Mouse (Mus musculus) layer of hippocampus, adult 8-10 months (tissue): ENCODE results near the gene Tent5b. TPM values are rescaled to one million over a fixed set of nuclear protein-coding genes. Genes with fewer than 3 reads are reported as not detected.

ENCODE experiments used
- DNase-seq, 2 experiments: peaks; one replicate each; pipeline ENCODE4 v3.0.0; 2022; ENCODE audit warnings: low spot score in 2 of 2
- total RNA-seq, 4 experiments: library from RNA; stranded (reverse); gene quantifications; 2 replicates each; pipeline ENCODE4 v1.2.4; 2022

The Tent5b gene
- total RNA-seq, 4 experiments from 2014 or later, result 0.14 to 0.31 TPM; not detected in 2

- no peak for DNase-seq
Observed at GRCm38 (mm10) chr4:133469122-133469521, 10.8 kb upstream of the Tent5b start.

- DNase-seq, result no peak
Observed at GRCm38 (mm10) chr4:133471135-133471821, 8.7 kb upstream of the Tent5b start.

GRCm38 (mm10) chr4:133473833-133474232, 6.1 kb upstream of the Tent5b start:
- no peak for DNase-seq

GRCm38 (mm10) chr4:133480185-133480537, 229 bp downstream of the Tent5b start:
- DNase-seq, result no peak

- no peak for DNase-seq
Observed at GRCm38 (mm10) chr4:133480754-133481153, 822 bp downstream of the Tent5b start.

- DNase-seq, result no peak
Observed at GRCm38 (mm10) chr4:133481488-133481887, 1.6 kb downstream of the Tent5b start.

GRCm38 (mm10) chr4:133482479-133482878, 2.5 kb downstream of the Tent5b start:
- no peak for DNase-seq

- DNase-seq, result no peak
Observed at GRCm38 (mm10) chr4:133484266-133485025, 4.5 kb downstream of the Tent5b start.

- DNase-seq, result no peak
Observed at GRCm38 (mm10) chr4:133485691-133486425, 5.9 kb downstream of the Tent5b start.

- no peak for DNase-seq
Observed at GRCm38 (mm10) chr4:133486673-133487357, 6.9 kb downstream of the Tent5b start.

GRCm38 (mm10) chr4:133488619-133489392, 8.9 kb downstream of the Tent5b start:
- no peak for DNase-seq

- no peak for DNase-seq
Observed at GRCm38 (mm10) chr4:133489489-133490245, 9.7 kb downstream of the Tent5b start.

- DNase-seq, result no peak
Observed at GRCm38 (mm10) chr4:133491800-133492199, 11.9 kb downstream of the Tent5b start.

- DNase-seq, result no peak
Observed at GRCm38 (mm10) chr4:133493895-133494294, 14.0 kb downstream of the Tent5b start.

GRCm38 (mm10) chr4:133494432-133494831, 14.5 kb downstream of the Tent5b start:
- peak; percentile 69 to 83 for DNase-seq

GRCm38 (mm10) chr4:133494867-133495266, 14.9 kb downstream of the Tent5b start:
- DNase-seq, result no peak

GRCm38 (mm10) chr4:133495711-133496110, 15.8 kb downstream of the Tent5b start:
- no peak for DNase-seq

GRCm38 (mm10) chr4:133496738-133497445, 17.0 kb downstream of the Tent5b start:
- no peak for DNase-seq

- DNase-seq, result no peak
Observed at GRCm38 (mm10) chr4:133497461-133498159, 17.7 kb downstream of the Tent5b start.
